Mouse (Mus musculus): ENCODE data around the gene Abhd17c.

GRCm38 (mm10) chr7:84074266-84074665 is 77.4 kb downstream of the Abhd17c start:
- no peak for TF ChIP-seq CTCF (IDR thresholded peaks at IDR 0.05; ENCODE audit: low read depth, low read length)
- no peak for TF ChIP-seq GATA2 (IDR thresholded peaks at IDR 0.05; ENCODE audit: borderline replicate concordance, low read depth, low read length)
- TF ChIP-seq TAL1 (conservative IDR thresholded peaks at IDR 0.05; ENCODE audit: low read depth, low read length), result no peak
